Mouse (Mus musculus): ENCODE results near the gene Scfd2.

The Scfd2 gene

GRCm38 (mm10) chr5:74531630-74532280, at the start of gene Scfd2:
Gene Scfd2 (minus strand): TSS chr5:74531759.
- DNase-seq (ENCODE audit: extremely low spot score, low read depth, low spot score) = peak; percentile 71

GRCm38 (mm10) chr5:74571767-74572166, 40.2 kb upstream of the Scfd2 start:
- no peak for DNase-seq (ENCODE audit: extremely low spot score, low read depth, low spot score)

- no peak for DNase-seq (ENCODE audit: extremely low spot score, low read depth, low spot score)
Observed at GRCm38 (mm10) chr5:74561151-74561550, 29.6 kb upstream of the Scfd2 start.

GRCm38 (mm10) chr5:74549566-74549965, 18.0 kb upstream of the Scfd2 start:
- DNase-seq (ENCODE audit: extremely low spot score, low read depth, low spot score) = no peak

GRCm38 (mm10) chr5:74545606-74546005, 14.0 kb upstream of the Scfd2 start:
- no peak for DNase-seq (ENCODE audit: extremely low spot score, low read depth, low spot score)

GRCm38 (mm10) chr5:74536180-74536947, 4.8 kb upstream of the Scfd2 start:
- DNase-seq (ENCODE audit: extremely low spot score, low read depth, low spot score) = no peak

- peak; percentile 93 for DNase-seq (ENCODE audit: extremely low spot score, low read depth, low spot score)
Observed at GRCm38 (mm10) chr5:74535240-74536021, 3.9 kb upstream of the Scfd2 start, which contains the start of gene Fip1l1. Gene Fip1l1 (plus strand): TSS chr5:74535449.

GRCm38 (mm10) chr5:74530785-74531184, 774 bp downstream of the Scfd2 start:
- DNase-seq (ENCODE audit: extremely low spot score, low read depth, low spot score) = no peak

- no peak for DNase-seq (ENCODE audit: extremely low spot score, low read depth, low spot score)
Observed at GRCm38 (mm10) chr5:74527025-74527424, 4.5 kb downstream of the Scfd2 start.

GRCm38 (mm10) chr5:74511686-74512085, 19.9 kb downstream of the Scfd2 start:
- DNase-seq (ENCODE audit: extremely low spot score, low read depth, low spot score) = no peak

GRCm38 (mm10) chr5:74492705-74493104, 38.9 kb downstream of the Scfd2 start:
- DNase-seq (ENCODE audit: extremely low spot score, low read depth, low spot score) = no peak

- DNase-seq (ENCODE audit: extremely low spot score, low read depth, low spot score) = no peak
Observed at GRCm38 (mm10) chr5:74484646-74485045, 46.9 kb downstream of the Scfd2 start.

- DNase-seq (ENCODE audit: extremely low spot score, low read depth, low spot score) = no peak
Observed at GRCm38 (mm10) chr5:74482633-74483032, 48.9 kb downstream of the Scfd2 start.

GRCm38 (mm10) chr5:74482034-74482433, 49.5 kb downstream of the Scfd2 start:
- DNase-seq (ENCODE audit: extremely low spot score, low read depth, low spot score) = no peak

- no peak for DNase-seq (ENCODE audit: extremely low spot score, low read depth, low spot score)
Observed at GRCm38 (mm10) chr5:74480409-74480808, 51.1 kb downstream of the Scfd2 start.

GRCm38 (mm10) chr5:74479947-74480346, 51.6 kb downstream of the Scfd2 start:
- DNase-seq (ENCODE audit: extremely low spot score, low read depth, low spot score) = no peak

GRCm38 (mm10) chr5:74479157-74479556, 52.4 kb downstream of the Scfd2 start:
- no peak for DNase-seq (ENCODE audit: extremely low spot score, low read depth, low spot score)

- DNase-seq (ENCODE audit: extremely low spot score, low read depth, low spot score) = no peak
Observed at GRCm38 (mm10) chr5:74476551-74476950, 55.0 kb downstream of the Scfd2 start.

GRCm38 (mm10) chr5:74473117-74473516, 58.4 kb downstream of the Scfd2 start:
- no peak for DNase-seq (ENCODE audit: extremely low spot score, low read depth, low spot score)

- no peak for DNase-seq (ENCODE audit: extremely low spot score, low read depth, low spot score)
Observed at GRCm38 (mm10) chr5:74470819-74471218, 60.7 kb downstream of the Scfd2 start.

- DNase-seq (ENCODE audit: extremely low spot score, low read depth, low spot score) = no peak
Observed at GRCm38 (mm10) chr5:74469620-74470019, 61.9 kb downstream of the Scfd2 start.

- DNase-seq (ENCODE audit: extremely low spot score, low read depth, low spot score) = no peak
Observed at GRCm38 (mm10) chr5:74467753-74468152, 63.8 kb downstream of the Scfd2 start.
